Mouse (Mus musculus) olfactory bulb, adult 2 months (tissue): ENCODE measurements at regions not wholly inside any gene's neighbourhood (a gene's known extent, or its start where the extent isn't known, plus 50 kb on each side); places are given as distances from the start of the nearest gene placed in this dataset.

Experiments
- CTCF ChIP-seq: fragments of 200-500 bp; IDR thresholded peaks from 2 replicates; pipeline ENCODE4 v1.5.1; 2012; ENCODE audit warnings: low read depth, mild to moderate bottlenecking, low read length, moderate library complexity; ENCODE audit not compliant: insufficient read depth
- POLR2A ChIP-seq: fragments of 200-500 bp; IDR thresholded peaks from 2 replicates; pipeline ENCODE4 v1.6.1; 2012; ENCODE audit warnings: mild to moderate bottlenecking, low read depth, low read length, moderate library complexity; ENCODE audit not compliant: insufficient read depth

GRCm38 (mm10) chr15:24972020-24972419 lies 441.5 kb downstream of the Basp1 start:
- no peak for TF ChIP-seq POLR2A
- no peak for TF ChIP-seq CTCF
